8 mouse cellular contexts compared by ENCODE assay signal in the genomic region with DNA sequence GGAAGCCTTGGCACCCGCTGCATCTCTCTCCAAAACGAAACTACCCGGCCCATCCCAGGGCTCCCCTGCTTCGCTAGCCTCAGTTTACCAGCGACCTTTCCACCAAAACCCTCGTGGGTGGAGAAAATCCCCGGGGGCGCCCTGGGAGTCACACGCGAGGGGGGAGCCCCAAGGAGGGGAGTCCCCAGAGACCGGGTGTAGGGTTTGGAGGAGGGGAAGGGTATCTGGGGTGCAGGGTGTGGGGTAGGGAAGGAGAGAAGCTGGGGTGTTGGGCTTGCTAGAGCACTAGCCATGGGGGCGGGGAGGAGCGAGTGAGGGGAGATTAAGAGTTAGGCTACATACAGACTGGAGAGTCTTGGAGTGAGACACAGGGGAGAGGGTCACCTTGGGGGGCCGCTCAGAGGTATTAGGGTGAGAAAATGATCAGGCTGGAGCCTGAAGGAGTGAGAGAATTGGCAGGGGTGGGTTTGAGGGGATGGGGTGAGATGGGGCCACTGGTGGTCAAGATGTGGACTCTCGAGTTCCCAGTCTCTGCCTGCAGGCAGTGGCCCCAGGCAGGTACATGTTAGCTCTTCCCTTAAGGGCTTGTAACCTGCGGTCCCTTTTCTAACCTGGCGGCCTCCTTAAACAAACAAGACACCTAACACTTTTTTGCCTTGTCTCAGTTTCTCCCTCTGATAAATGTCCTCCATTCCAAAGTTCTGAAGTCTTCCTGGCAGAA. TPM values are rescaled to one million over a fixed set of nuclear protein-coding genes. Genes with fewer than 3 reads are reported as not detected.
DNase-seq lines count a peak whose midpoint lies in the region; ATAC-seq and TF ChIP-seq lines count a peak whose summit lies in the region.

No protein-coding gene starts in this region.

- peak overlapping the region; percentile 93 for H3K4me2 ChIP-seq in embryonic facial prominence, embryonic 15.5 days (replicated peaks)
- H3K4me2 ChIP-seq in neural tube, embryonic 12.5 days (replicated peaks): peak overlapping the region; percentile 88

- TF ChIP-seq POLR2A in lung, adult 2 months (IDR thresholded peaks at IDR 0.05; ENCODE audit: borderline replicate concordance, extremely low read depth, low read depth, low read length): no peak

- no peaks in the 10 kb centered on the region for H3K36me3 ChIP-seq in embryonic facial prominence, embryonic 15.5 days
- no peaks in the 10 kb centered on the region for H3K36me3 ChIP-seq in limb, embryonic 10.5 days
- no peaks in the 10 kb centered on the region for H3K36me3 ChIP-seq in neural tube, embryonic 12.5 days

- no peak overlapping the region for H3K4me3 ChIP-seq in lung, adult 2 months (replicated peaks; ENCODE audit: extremely low read depth, low read depth, low read length)
- peak overlapping the region; percentile 52 for H3K4me3 ChIP-seq in embryonic facial prominence, embryonic 15.5 days (replicated peaks)
- peak overlapping the region; percentile 62 for H3K4me3 ChIP-seq in limb, embryonic 10.5 days
- peak overlapping the region; percentile 15; the same call in 1 of the 2 replicates for H3K4me3 ChIP-seq in neural tube, embryonic 12.5 days

- peaks cover 15% of the 10 kb centered on the region for H3K27me3 ChIP-seq in embryonic facial prominence, embryonic 15.5 days
- peaks cover 78% of the 10 kb centered on the region for H3K27me3 ChIP-seq in limb, embryonic 10.5 days (ENCODE audit: low read depth, poor library complexity, severe bottlenecking)
- peaks cover 74% of the 10 kb centered on the region for H3K27me3 ChIP-seq in neural tube, embryonic 12.5 days (replicated peaks)

- ATAC-seq in embryonic facial prominence, embryonic 15.5 days (ENCODE audit: insufficient number of reproducible peaks, low FRiP score, low TSS enrichment, low read depth): no peak
- no peak for ATAC-seq in neural tube, embryonic 12.5 days (ENCODE audit: low FRiP score, low read depth)

- H3K27ac ChIP-seq in embryonic facial prominence, embryonic 15.5 days (replicated peaks): peak overlapping the region; percentile 88
- peak overlapping the region; percentile 62 for H3K27ac ChIP-seq in limb, embryonic 10.5 days
- no peak overlapping the region for H3K27ac ChIP-seq in neural tube, embryonic 12.5 days

- peak overlapping the region; percentile 33; the same call in 1 of the 2 replicates for H3K9ac ChIP-seq in embryonic facial prominence, embryonic 15.5 days
- H3K9ac ChIP-seq in neural tube, embryonic 12.5 days: no peak overlapping the region

- DNase-seq in lung, adult 2 months: peak; percentile 52
- DNase-seq in lung, postnatal 14 days: no peak
- peak; percentile 47 for DNase-seq in limb, embryonic 10.5 days (ENCODE audit: low spot score)
- no peak for DNase-seq in thymus, postnatal 25 days
- DNase-seq in gastrocnemius, postnatal 36 days: no peak
- no peak for DNase-seq in right cerebral cortex, postnatal 4 days

- intact Hi-C loops in gastrocnemius, postnatal 36 days (cut with DNase I): no loop called here

- 5% methylated on average over 17 of the region's 17 CpGs for WGBS in lung, adult 2 months
- WGBS in embryonic facial prominence, embryonic 15.5 days: 3% methylated on average over 17 of the region's 17 CpGs
- 2% methylated on average over 17 of the region's 17 CpGs for whole genome bisulfite sequencing in limb, embryonic 10.5 days
- WGBS in neural tube, embryonic 12.5 days: 2% methylated on average over 17 of the region's 17 CpGs

- H3K9me3 ChIP-seq in embryonic facial prominence, embryonic 15.5 days (replicated peaks): no peaks in the 10 kb centered on the region
- H3K9me3 ChIP-seq in limb, embryonic 10.5 days (replicated peaks): no peaks in the 10 kb centered on the region
- H3K9me3 ChIP-seq in neural tube, embryonic 12.5 days: no peaks in the 10 kb centered on the region

- no peak for TF ChIP-seq CTCF in lung, adult 2 months (IDR thresholded peaks at IDR 0.05; ENCODE audit: insufficient read depth, low read length)

- peaks cover 36% of the 10 kb centered on the region for H3K4me1 ChIP-seq in lung, adult 2 months (ENCODE audit: control insufficient read depth, insufficient read depth, low read length)
- peaks cover 83% of the 10 kb centered on the region for H3K4me1 ChIP-seq in embryonic facial prominence, embryonic 15.5 days
- H3K4me1 ChIP-seq in limb, embryonic 10.5 days: peaks cover 88% of the 10 kb centered on the region
- peaks cover 72% of the 10 kb centered on the region for H3K4me1 ChIP-seq in neural tube, embryonic 12.5 days

RNA-seq across cellular contexts. Expression of a gene that starts 3.0 kb away (rescaled TPM):
- polyA plus RNA-seq in lung, adult 2 months (2012; rRNA removed): 103 and 120 TPM in 2 replicates
- polyA plus RNA-seq in embryonic facial prominence, embryonic 15.5 days (2015; fragmentation: Nextera tagmentation; extraction: Ambion mirVana): 43.7 and 46.6 TPM in 2 replicates
- polyA plus RNA-seq in limb, embryonic 10.5 days (2016; fragmentation: Nextera tagmentation; extraction: Ambion mirVana): 4.5 and 9.8 TPM in 2 replicates
- 7.9 and 8.0 TPM in 2 replicates for polyA plus RNA-seq in neural tube, embryonic 12.5 days (2016; fragmentation: Nextera tagmentation; extraction: Ambion mirVana)
- total RNA-seq in gastrocnemius, postnatal 36 days (2021): 10 to 100 TPM; 26.7 to 31.7 TPM

RNA-seq across cellular contexts. Expression of a gene that starts 14.8 kb away (rescaled TPM):
- polyA plus RNA-seq in lung, adult 2 months (2012; rRNA removed): 9.4 and 11.3 TPM in 2 replicates
- polyA plus RNA-seq in embryonic facial prominence, embryonic 15.5 days (2015; fragmentation: Nextera tagmentation; extraction: Ambion mirVana): 56.7 and 60.1 TPM in 2 replicates
- 85.0 and 85.4 TPM in 2 replicates for polyA plus RNA-seq in limb, embryonic 10.5 days (2016; fragmentation: Nextera tagmentation; extraction: Ambion mirVana)
- 57.1 and 61.3 TPM in 2 replicates for polyA plus RNA-seq in neural tube, embryonic 12.5 days (2016; fragmentation: Nextera tagmentation; extraction: Ambion mirVana)
- total RNA-seq in gastrocnemius, postnatal 36 days (2021): 1 to 10 TPM; 2.6 to 3.1 TPM

RNA-seq across cellular contexts. Expression of a gene that starts 32.1 kb away (rescaled TPM):
- polyA plus RNA-seq in lung, adult 2 months (2012; rRNA removed): 157 and 196 TPM in 2 replicates
- polyA plus RNA-seq in embryonic facial prominence, embryonic 15.5 days (2015; fragmentation: Nextera tagmentation; extraction: Ambion mirVana): 337 and 339 TPM in 2 replicates
- polyA plus RNA-seq in limb, embryonic 10.5 days (2016; fragmentation: Nextera tagmentation; extraction: Ambion mirVana): 342 and 401 TPM in 2 replicates
- 282 and 323 TPM in 2 replicates for polyA plus RNA-seq in neural tube, embryonic 12.5 days (2016; fragmentation: Nextera tagmentation; extraction: Ambion mirVana)
- total RNA-seq in gastrocnemius, postnatal 36 days (2021): 100 to 1,000 TPM; 106 to 120 TPM

Comparison
In these comparisons a context has a peak if more than half of its experiments do, and no peak if none do; other contexts are left out.
1. DNase-seq: peak in lung, adult 2 months (single experiment) and limb, embryonic 10.5 days (single experiment); none in lung, postnatal 14 days (single experiment), thymus, postnatal 25 days (single experiment), gastrocnemius, postnatal 36 days (0 of 2) and right cerebral cortex, postnatal 4 days (single experiment).